Mouse (Mus musculus): Measurements from ENCODE around the gene Tia1. TPM values are rescaled to one million over a fixed set of nuclear protein-coding genes. Genes with fewer than 3 reads are reported as not detected.

The Tia1 gene
- polyA plus RNA-seq, 1 experiment from 2014 or later: 221 TPM

GRCm38 (mm10) chr6:86479816-86480188 lies 75.8 kb downstream of the Tia1 start:
- Histone ChIP-seq H3K9me3 (replicated peaks) (no peaks in the 10 kb centered on the region), H3K27me3 (ENCODE audit: low read depth, poor library complexity, severe bottlenecking) (no peaks in the 10 kb centered on the region), H3K27ac (replicated peaks) (no peak overlapping the region), H3K36me3 (no peaks in the 10 kb centered on the region), H3K4me3 (no peak overlapping the region), H3K4me1 (peaks cover 9% of the 10 kb centered on the region)
- DNase-seq (ENCODE audit: low spot score): no peak

GRCm38 (mm10) chr6:86480189-86480831 lies 76.3 kb downstream of the Tia1 start:
- Histone ChIP-seq H3K4me3 (no peak overlapping the region), H3K4me1 (peaks cover 9% of the 10 kb centered on the region), H3K27ac (replicated peaks) (peak overlapping the region; percentile 33; the same call in 1 of the 2 replicates), H3K27me3 (ENCODE audit: low read depth, poor library complexity, severe bottlenecking) (no peaks in the 10 kb centered on the region), H3K9me3 (replicated peaks) (no peaks in the 10 kb centered on the region), H3K36me3 (no peaks in the 10 kb centered on the region)
- DNase-seq (ENCODE audit: low spot score): peak; percentile 22
- WGBS: 47% methylated on average over 9 of the region's 9 CpGs

DNA sequence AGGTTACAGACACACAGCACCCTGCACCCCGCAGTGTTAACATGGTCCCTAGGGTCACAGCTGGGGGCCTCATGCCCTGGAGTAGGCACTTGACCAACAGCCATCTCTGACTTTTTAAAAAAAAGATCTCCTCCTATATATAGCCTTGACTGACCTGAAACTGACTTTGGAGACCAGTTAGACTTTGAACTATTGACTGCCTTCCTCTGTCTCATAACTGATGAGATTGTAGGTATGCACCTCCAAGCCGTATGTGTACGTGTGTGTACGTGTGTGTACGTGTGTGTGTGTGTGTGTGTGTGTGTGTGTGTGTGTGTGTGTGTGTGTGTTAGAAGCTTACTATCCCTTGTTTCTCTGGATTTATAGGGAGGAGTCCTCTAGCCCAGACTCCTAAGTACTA lies 77.9 kb downstream of the Tia1 start:
- no peak for DNase-seq (ENCODE audit: low spot score)
- H3K9me3 ChIP-seq (replicated peaks): no peaks in the 10 kb centered on the region
- H3K27ac ChIP-seq (replicated peaks): no peak overlapping the region
- peaks cover 21% of the 10 kb centered on the region for H3K4me1 ChIP-seq
- H3K27me3 ChIP-seq (ENCODE audit: low read depth, poor library complexity, severe bottlenecking): no peaks in the 10 kb centered on the region
- WGBS: 93% methylated on average over 5 of the region's 5 CpGs
- no peak overlapping the region for H3K4me3 ChIP-seq
- H3K36me3 ChIP-seq: no peaks in the 10 kb centered on the region

Other genes starting within 250 kb of the Tia1 start
- gene Tgfa, start 209.0 kb upstream of the Tia1 start, polyA plus RNA-seq (2016; fragmentation: Nextera tagmentation; extraction: Ambion mirVana): 1.3 and 1.4 TPM in 2 replicates
- 169 and 196 TPM in 2 replicates for gene Fam136a, start 38.6 kb upstream of the Tia1 start, polyA plus RNA-seq (2016; fragmentation: Nextera tagmentation; extraction: Ambion mirVana)
- gene Snrpg, start 32.9 kb upstream of the Tia1 start, polyA plus RNA-seq (2016; fragmentation: Nextera tagmentation; extraction: Ambion mirVana): 799 and 889 TPM in 2 replicates
- 87.9 and 110 TPM in 2 replicates for gene Pcyox1, start 7.1 kb upstream of the Tia1 start, polyA plus RNA-seq (2016; fragmentation: Nextera tagmentation; extraction: Ambion mirVana)
- gene Gm44790, start 22.4 kb downstream of the Tia1 start, polyA plus RNA-seq (2016; fragmentation: Nextera tagmentation; extraction: Ambion mirVana): 0.63 and 0.89 TPM in 2 replicates
- 22.8 and 24.8 TPM in 2 replicates for gene C87436, start 34.2 kb downstream of the Tia1 start, polyA plus RNA-seq (2016; fragmentation: Nextera tagmentation; extraction: Ambion mirVana)
- gene Pcbp1, start 122.1 kb downstream of the Tia1 start, polyA plus RNA-seq (2016; fragmentation: Nextera tagmentation; extraction: Ambion mirVana): 321 and 408 TPM in 2 replicates
- 0.25 and 0.53 TPM in 2 replicates for gene Asprv1, start 223.9 kb downstream of the Tia1 start, polyA plus RNA-seq (2016; fragmentation: Nextera tagmentation; extraction: Ambion mirVana)

All from midbrain, embryonic 10.5 days (tissue).